Mouse (Mus musculus): ENCODE results near the gene Nfkbib.
A peak's percentile ranks its signal among the peaks of the same experiment; 100 is the strongest.

GRCm38 (mm10) chr7:28803756-28804155 is 36.4 kb upstream of the Nfkbib start:
- TF ChIP-seq CTCF (conservative IDR thresholded peaks at IDR 0.05 in 1 of 2, IDR thresholded peaks at IDR 0.05 in 1 of 2; ENCODE audit: low read depth in 2 of 2, low read length in 2 of 2) (no peak), EP300 (IDR thresholded peaks at IDR 0.05; ENCODE audit: low read length) (no peak), PAX5 (IDR thresholded peaks at IDR 0.05; ENCODE audit: low read length) (no peak), MAFK (IDR thresholded peaks at IDR 0.05; ENCODE audit: insufficient replicate concordance, low read length) (no peak), ETS1 (conservative IDR thresholded peaks at IDR 0.05; ENCODE audit: low read depth, low read length) (peak; percentile 12; the same call in 1 of the 2 replicates), MXI1 (IDR thresholded peaks at IDR 0.05; ENCODE audit: low read depth, low read length) (no peak), CHD2 (IDR thresholded peaks at IDR 0.05; ENCODE audit: low read length) (no peak), NRF1 (IDR thresholded peaks at IDR 0.05; ENCODE audit: low read depth, low read length) (no peak)
